Mouse (Mus musculus) layer of hippocampus, adult 9-10 months (tissue): ENCODE results near the gene Krt2.

Source experiments
- DNase-seq: peaks from one replicate; pipeline ENCODE4 v3.0.0; 2022; ENCODE audit warnings: low spot score

Gene Krt2

DNA sequence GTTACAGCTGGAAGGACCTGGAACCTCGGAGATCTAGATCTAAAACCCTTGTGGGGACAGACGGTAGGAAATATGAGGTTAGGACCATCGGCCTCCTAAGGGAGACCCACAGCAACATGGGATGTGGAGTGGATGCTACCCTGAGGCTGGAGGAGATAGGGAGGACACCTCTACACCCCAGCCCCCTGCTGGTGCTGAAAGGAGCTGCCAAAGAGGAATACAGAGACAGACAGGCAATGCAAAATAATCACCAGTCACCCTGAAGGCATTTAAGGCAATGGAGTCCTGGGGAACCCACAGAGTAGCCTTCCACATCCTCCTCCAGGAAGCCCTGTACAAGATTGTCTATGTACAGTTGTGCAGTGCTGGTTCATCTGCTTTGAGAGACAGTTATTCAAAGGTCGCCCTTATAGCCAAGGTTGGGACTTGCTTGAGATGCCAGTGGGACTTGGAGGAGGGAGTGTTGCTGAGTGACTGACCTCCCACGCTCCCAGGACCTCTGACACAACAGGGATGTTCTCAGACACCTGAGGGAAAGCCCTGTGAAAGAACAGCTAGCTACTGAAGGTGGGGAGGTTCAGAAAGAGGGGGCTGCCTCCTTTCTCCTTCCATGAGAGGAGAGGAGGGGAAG lies 45.8 kb downstream of the Krt2 start:
- no peak for DNase-seq

DNA sequence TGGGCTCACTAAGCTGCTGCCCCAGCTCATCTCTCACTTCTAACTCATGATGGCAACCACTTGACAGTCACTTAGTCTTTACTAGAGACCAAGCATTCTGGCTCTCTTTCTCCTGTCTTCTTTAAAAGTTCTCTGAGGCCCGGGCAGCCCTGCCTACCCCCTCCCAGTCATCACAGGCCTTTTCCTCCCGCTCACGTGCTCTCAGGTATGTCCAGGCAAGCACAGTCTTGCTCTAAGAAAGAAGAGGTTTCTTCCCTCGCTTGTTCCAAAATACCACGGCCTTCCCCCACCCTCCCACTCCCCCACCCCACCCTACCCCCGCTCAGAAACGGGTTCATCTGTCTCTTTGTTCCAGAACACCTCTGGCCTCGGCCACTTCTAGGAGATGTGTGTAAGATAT lies 47.7 kb downstream of the Krt2 start:
- no peak for DNase-seq
